Mouse (Mus musculus): ENCODE measurements around the gene Aph1a. TPM values are rescaled to one million over a fixed set of nuclear protein-coding genes. Genes with fewer than 3 reads are reported as not detected.

The Aph1a gene
- polyA plus RNA-seq, 1 experiment: 106 TPM

DNA sequence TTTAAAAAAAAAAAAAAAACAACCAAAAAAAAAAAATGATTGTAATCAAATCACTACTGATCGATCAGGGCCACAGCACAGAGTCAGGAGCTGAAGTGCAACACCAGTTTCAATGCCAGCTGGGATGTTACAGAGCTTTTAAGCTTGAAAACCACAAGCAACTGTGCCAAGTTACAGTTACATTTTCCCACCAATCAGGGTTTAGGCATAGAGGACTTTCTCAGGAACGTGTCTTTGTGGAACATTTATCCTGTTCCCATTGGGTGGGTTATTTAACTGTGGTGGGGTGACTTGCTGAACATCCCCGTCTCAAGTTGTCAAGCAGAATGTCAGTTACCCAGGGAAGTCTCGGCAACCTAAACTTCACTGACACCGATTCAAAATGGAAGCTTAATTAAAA, 31.3 kb downstream of the Aph1a start:
- Histone ChIP-seq H3K4me3 (no peak overlapping the region), H3K36me3 (ENCODE audit: control insufficient read depth, insufficient read depth) (no peaks in the 10 kb centered on the region), H3K27me3 (ENCODE audit: control insufficient read depth, insufficient read depth, insufficient read length) (no peaks in the 10 kb centered on the region), H3K79me2 (ENCODE audit: control insufficient read depth, insufficient read depth) (peaks cover 7% of the 10 kb centered on the region), H3K4me2 (ENCODE audit: low read depth) (peak overlapping the region; percentile 54), H3ac (ENCODE audit: control insufficient read depth, insufficient read length) (no peak overlapping the region)
- TF ChIP-seq TCF3 (IDR thresholded peaks at IDR 0.05; ENCODE audit: insufficient read length, low read depth): no peak
- TF ChIP-seq TCF12 (IDR thresholded peaks at IDR 0.05; ENCODE audit: insufficient read depth, poor library complexity, severe bottlenecking): no peak
- TF ChIP-seq SRF (IDR thresholded peaks at IDR 0.05; ENCODE audit: control insufficient read depth, insufficient read length, low read depth): no peak

DNA sequence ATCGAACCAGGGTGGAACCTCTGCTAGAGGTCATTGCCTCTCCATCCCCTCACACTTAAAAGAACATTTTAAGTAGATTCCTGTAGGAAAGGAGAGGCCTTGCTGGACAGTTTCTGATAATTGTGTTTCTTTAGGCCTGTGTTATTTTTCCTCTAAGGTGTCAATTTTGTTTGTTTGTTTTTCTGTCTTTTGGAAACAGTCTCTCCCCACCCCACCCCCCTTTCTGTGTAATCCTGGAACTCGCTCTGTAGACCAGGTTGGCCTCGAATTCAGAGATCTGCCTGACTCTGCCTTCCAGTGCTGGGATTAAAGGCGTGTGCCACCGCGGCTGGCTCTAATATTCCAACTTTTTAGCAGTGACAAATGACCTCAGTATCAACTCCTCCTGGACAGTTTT, 34.5 kb downstream of the Aph1a start:
- TF ChIP-seq POLR2A (IDR thresholded peaks at IDR 0.05; ENCODE audit: insufficient read length, low read depth) (no peak), E2F4 (IDR thresholded peaks at IDR 0.05; ENCODE audit: insufficient read depth) (no peak), MAX (IDR thresholded peaks at IDR 0.05; ENCODE audit: low read depth) (no peak), REST (IDR thresholded peaks at IDR 0.05; ENCODE audit: insufficient read depth, insufficient read length) (no peak), CEBPB (IDR thresholded peaks at IDR 0.05; ENCODE audit: insufficient read depth, poor library complexity, severe bottlenecking) (no peak), SRF (IDR thresholded peaks at IDR 0.05; ENCODE audit: control insufficient read depth, insufficient read length, low read depth) (no peak), TCF12 (IDR thresholded peaks at IDR 0.05; ENCODE audit: insufficient read depth, poor library complexity, severe bottlenecking) (no peak)
- no peaks in the 10 kb centered on the region for H3K27me3 ChIP-seq (ENCODE audit: control insufficient read depth, insufficient read depth, insufficient read length)
- H3K4me3 ChIP-seq: peak overlapping the region; percentile 74
- H3K4me2 ChIP-seq (ENCODE audit: low read depth): peak overlapping the region; percentile 87
- H3ac ChIP-seq (ENCODE audit: control insufficient read depth, insufficient read length): peak overlapping the region; percentile 100
- no peaks in the 10 kb centered on the region for H3K36me3 ChIP-seq (ENCODE audit: control insufficient read depth, insufficient read depth)
- H3K79me2 ChIP-seq (ENCODE audit: control insufficient read depth, insufficient read depth): peaks cover 38% of the 10 kb centered on the region

DNA sequence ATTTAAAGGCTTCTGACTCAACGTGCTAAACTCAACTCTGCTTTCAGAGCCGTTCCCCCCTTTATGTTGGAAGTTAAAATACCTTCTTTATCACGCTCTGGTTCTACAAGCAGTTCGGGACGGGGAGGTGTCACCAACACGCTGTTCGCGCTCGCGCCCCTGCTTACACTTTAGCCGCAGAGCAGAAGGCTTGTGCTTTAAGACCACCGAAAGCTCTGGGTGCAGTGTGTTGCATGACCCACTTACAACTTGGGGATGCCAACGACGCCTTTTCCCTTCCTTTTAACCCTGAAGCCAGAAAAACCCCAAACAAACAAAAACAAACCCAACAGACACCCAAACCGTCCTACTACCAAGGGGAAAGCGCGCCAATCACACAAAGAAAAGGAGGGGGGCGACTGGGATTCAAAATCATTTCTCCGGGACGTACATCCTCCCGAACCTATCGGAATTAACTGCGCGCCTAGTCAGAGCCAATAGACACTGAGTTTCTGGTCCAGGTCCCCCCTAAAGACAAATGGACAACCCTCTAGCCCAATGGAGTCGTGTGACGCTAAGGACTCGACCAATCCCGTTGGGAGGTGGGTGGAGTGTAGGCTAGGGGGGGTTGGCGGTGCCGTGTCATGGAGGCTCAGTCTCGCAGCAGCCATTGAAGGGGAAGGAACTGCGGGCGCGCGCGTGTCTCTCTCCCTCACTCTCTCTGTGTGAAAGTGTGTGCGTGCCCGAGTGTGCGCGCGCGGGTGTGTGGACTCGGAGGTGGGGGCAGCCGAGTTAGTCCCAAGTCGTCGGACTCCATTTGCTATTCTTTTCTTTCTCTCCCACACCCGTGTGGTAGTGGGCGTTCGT, 35.1 kb downstream of the Aph1a start, which contains the start of gene Anp32e:
Gene Anp32e (plus strand): TSS at position 589 of the 846 bp plus-strand sequence.
- Histone ChIP-seq H3K79me2 (ENCODE audit: control insufficient read depth, insufficient read depth) (peaks cover 45% of the 10 kb centered on the region), H3K27me3 (ENCODE audit: control insufficient read depth, insufficient read depth, insufficient read length) (no peaks in the 10 kb centered on the region), H3ac (ENCODE audit: control insufficient read depth, insufficient read length) (peak within 1 kb of the TSS; percentile 100), H3K4me3 (peak within 1 kb of the TSS; percentile 74), H3K36me3 (ENCODE audit: control insufficient read depth, insufficient read depth) (no peaks in the 10 kb centered on the region), H3K4me2 (ENCODE audit: low read depth) (peak within 1 kb of the TSS; percentile 87)
- TF ChIP-seq USF1 (IDR thresholded peaks at IDR 0.05; ENCODE audit: low read depth) (no peak), REST (IDR thresholded peaks at IDR 0.05; ENCODE audit: insufficient read depth, insufficient read length) (peak; percentile 77), E2F4 (IDR thresholded peaks at IDR 0.05; ENCODE audit: insufficient read depth) (peak; percentile 89), MAX (IDR thresholded peaks at IDR 0.05; ENCODE audit: low read depth) (no peak), MYOD1 (IDR thresholded peaks at IDR 0.05; ENCODE audit: control insufficient read depth in 1 of 3, insufficient read length in 2 of 3, low read depth in 2 of 3) (peak in 1 of 3 experiments; percentile 16), SRF (IDR thresholded peaks at IDR 0.05; ENCODE audit: control insufficient read depth, insufficient read length, low read depth) (peak; percentile 53), POLR2A (IDR thresholded peaks at IDR 0.05; ENCODE audit: insufficient read length, low read depth) (peak; percentile 98), POLR2AphosphoS2 (IDR thresholded peaks at IDR 0.05; ENCODE audit: insufficient read length, low read depth) (peak; percentile 95)

DNA sequence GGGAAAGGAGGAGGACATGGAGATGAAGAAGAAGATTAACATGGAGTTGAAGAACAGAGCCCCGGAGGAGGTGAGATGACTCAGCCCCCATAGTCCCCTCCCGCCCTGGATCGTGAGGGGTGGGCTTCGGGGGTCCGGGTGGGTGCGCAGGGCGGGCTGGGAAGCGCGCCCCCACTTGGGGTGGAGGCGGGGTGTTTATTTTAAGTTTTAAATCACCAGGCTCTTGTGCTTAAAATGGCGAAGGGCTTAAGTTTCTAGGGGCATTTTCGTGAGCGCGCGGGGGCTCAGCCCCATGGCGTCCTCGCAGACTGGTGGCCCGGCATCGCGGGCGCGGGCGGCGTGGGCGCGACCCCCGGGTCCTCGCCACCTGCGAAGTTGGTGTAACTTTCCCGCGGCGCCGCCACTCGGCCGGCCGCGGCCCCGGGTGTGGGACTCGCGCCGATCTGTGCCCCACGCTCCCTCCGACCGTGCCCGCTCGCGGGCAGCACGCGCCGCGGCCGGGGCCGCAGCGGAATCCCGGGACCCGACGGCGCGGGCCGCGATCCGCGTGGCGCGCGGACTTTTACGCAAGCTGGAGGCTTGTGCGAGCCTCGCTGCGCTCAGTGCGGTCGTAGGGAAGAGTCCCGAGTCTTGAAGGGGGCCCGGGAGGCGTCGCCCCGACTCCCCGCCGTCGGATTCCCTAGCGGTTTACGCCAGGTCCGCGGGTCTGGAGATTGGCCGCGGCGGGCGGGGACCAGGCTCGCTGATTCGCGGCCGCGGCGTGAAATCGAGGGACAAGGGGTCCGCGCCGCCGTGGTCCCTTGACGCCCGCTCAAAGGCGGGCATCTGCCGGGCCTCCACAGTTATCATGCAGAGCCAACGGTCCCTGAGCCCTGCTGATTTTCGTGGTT, 36.1 kb downstream of the Aph1a start:
- TF ChIP-seq E2F4 (IDR thresholded peaks at IDR 0.05; ENCODE audit: insufficient read depth) (no peak), TCF12 (IDR thresholded peaks at IDR 0.05; ENCODE audit: insufficient read depth, poor library complexity, severe bottlenecking) (no peak), POLR2A (IDR thresholded peaks at IDR 0.05; ENCODE audit: insufficient read length, low read depth) (peak; percentile 30), MYOG (IDR thresholded peaks at IDR 0.05; ENCODE audit: control insufficient read depth in 1 of 3, insufficient read depth in 1 of 3, insufficient read length in 2 of 3, low read depth in 2 of 3) (peak in 1 of 3 experiments; percentile 5)
- Histone ChIP-seq H3K27me3 (ENCODE audit: control insufficient read depth, insufficient read depth, insufficient read length) (no peaks in the 10 kb centered on the region), H3K4me2 (ENCODE audit: low read depth) (peak overlapping the region; percentile 91), H3K79me2 (ENCODE audit: control insufficient read depth, insufficient read depth) (peaks cover 47% of the 10 kb centered on the region), H3ac (ENCODE audit: control insufficient read depth, insufficient read length) (peak overlapping the region; percentile 100), H3K4me3 (peak overlapping the region; percentile 74), H3K36me3 (ENCODE audit: control insufficient read depth, insufficient read depth) (peaks cover 4% of the 10 kb centered on the region)

DNA sequence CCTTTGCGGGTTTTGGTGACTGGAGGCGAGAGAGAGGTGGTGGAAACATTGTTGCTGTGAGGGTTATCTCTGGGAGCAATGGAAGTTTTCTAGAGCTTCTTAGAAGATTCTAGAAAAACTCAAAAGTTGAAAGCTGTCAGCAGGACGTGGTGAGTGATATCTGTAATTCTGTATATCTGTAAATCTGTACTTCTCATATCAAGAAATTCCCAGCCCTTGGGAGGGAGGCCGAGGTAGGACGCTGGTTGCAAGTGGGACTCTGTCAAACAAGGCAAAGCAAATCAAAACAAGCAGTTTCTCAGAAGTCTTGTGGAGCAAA, 36.7 kb downstream of the Aph1a start:
- H3K4me2 ChIP-seq (ENCODE audit: low read depth): peak overlapping the region; percentile 91
- peak overlapping the region; percentile 100 for H3ac ChIP-seq (ENCODE audit: control insufficient read depth, insufficient read length)
- peak overlapping the region; percentile 74 for H3K4me3 ChIP-seq
- H3K79me2 ChIP-seq (ENCODE audit: control insufficient read depth, insufficient read depth): peaks cover 47% of the 10 kb centered on the region
- H3K36me3 ChIP-seq (ENCODE audit: control insufficient read depth, insufficient read depth): peaks cover 4% of the 10 kb centered on the region
- no peaks in the 10 kb centered on the region for H3K27me3 ChIP-seq (ENCODE audit: control insufficient read depth, insufficient read depth, insufficient read length)
- TF ChIP-seq REST (IDR thresholded peaks at IDR 0.05; ENCODE audit: insufficient read depth, insufficient read length) (no peak), SRF (IDR thresholded peaks at IDR 0.05; ENCODE audit: control insufficient read depth, insufficient read length, low read depth) (no peak), CEBPB (IDR thresholded peaks at IDR 0.05; ENCODE audit: insufficient read depth, poor library complexity, severe bottlenecking) (no peak), MYOG (IDR thresholded peaks at IDR 0.05; ENCODE audit: control insufficient read depth in 1 of 3, insufficient read depth in 1 of 3, insufficient read length in 2 of 3, low read depth in 2 of 3) (no peak), POLR2AphosphoS2 (IDR thresholded peaks at IDR 0.05; ENCODE audit: insufficient read length, low read depth) (no peak), MYOD1 (IDR thresholded peaks at IDR 0.05; ENCODE audit: control insufficient read depth in 1 of 3, insufficient read length in 2 of 3, low read depth in 2 of 3) (no peak), TCF12 (IDR thresholded peaks at IDR 0.05; ENCODE audit: insufficient read depth, poor library complexity, severe bottlenecking) (no peak), POLR2A (IDR thresholded peaks at IDR 0.05; ENCODE audit: insufficient read length, low read depth) (no peak), E2F4 (IDR thresholded peaks at IDR 0.05; ENCODE audit: insufficient read depth) (no peak)
